Mouse (Mus musculus): Measurements from ENCODE around the gene Zfp874a. TPM values are rescaled to one million over a fixed set of nuclear protein-coding genes. Genes with fewer than 3 reads are reported as not detected.

Gene Zfp874a
- total RNA-seq (2023): 10 to 100 TPM; 12.4 to 14.4 TPM

DNA sequence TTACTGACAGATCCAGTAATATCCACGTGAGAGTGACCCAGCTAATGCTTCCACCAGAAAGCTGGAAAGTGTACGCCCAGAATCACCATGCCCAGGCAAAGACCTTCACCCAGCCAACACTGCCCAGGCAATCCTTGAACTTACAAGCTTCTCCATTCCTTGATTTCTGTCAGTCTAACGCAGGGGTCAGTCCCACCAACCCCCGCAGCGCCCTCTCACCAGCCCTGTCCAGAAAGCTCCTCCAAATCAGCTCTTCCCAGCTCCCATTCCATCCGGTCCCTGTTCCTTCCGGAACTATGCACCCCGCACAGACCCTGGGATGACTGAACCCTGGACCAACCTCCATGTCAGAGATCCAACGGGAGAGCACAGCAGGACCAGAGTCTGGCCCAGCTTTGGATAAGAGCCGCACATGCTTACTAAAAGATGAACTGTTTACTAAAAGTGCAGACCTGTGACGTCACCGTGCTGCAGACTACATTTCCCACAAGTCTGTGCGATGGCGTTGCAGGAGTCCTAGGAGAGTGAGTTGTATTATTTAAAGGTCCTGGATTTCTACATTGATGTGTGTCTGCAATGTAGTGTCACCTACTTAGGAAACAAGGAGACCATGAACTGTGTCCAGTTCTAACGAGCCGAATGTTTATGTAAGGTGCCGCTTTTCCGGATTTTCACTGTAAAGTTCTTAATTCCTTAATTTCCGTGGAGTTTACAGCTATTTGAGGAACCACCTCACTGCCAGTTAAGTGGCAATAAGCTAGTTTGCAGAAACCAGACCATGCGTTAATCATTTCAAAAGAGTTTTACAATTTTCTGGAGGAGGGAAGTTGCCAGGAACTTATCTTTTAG, at the start of gene Zfp874a:
Zfp874a (minus strand) TSS at position 453 of the 849 bp plus-strand sequence.

GRCm38 (mm10) chr13:67500084-67500719, 48.8 kb upstream of the Zfp874a start, which contains the start of gene Zfp58:
Zfp58 (minus strand) TSS chr13:67500555.

GRCm38 (mm10) chr13:67483625-67484423, 32.4 kb upstream of the Zfp874a start, which contains the start of gene Zfp874b:
Zfp874b (minus strand) TSS chr13:67484258.

DNA sequence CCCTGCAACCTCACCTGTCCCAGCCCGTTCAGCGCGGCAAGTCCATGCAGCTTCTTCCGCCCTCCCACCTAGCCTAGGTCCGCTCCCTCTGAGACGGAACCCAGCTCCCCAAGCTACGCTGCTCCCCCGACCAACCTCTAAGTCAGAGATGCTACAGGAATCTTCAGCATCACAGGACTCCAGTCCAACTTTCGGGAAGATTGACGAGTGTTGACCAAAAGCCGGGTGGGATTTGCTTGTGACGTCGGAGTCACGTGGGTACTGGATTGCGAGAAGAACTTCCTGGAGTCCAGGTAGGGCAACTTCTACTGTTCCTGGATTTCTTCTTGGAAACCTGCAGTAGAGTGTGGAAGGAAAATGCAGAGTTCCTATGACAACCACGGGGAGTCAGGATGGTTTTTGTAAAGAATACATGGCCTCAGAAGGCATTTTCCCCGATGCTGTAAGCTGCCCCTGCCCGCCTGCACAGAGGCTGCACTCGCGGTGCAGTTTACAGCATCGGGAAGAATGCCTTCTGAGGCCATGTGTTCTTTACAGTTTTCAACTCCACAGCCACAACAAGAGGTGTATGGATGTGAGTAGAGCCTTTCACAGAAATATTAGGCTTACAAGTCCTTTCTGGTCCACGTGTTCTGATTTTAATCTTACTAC, 30.1 kb downstream of the Zfp874a start, which contains the start of gene Zfp459:
Zfp459 (minus strand) TSS at position 212 of the 651 bp plus-strand sequence.

GRCm38 (mm10) chr13:67399183-67399903, 52.1 kb downstream of the Zfp874a start, which contains the start of gene Zfp429:
Zfp429 (minus strand) TSS chr13:67399819.

DNA sequence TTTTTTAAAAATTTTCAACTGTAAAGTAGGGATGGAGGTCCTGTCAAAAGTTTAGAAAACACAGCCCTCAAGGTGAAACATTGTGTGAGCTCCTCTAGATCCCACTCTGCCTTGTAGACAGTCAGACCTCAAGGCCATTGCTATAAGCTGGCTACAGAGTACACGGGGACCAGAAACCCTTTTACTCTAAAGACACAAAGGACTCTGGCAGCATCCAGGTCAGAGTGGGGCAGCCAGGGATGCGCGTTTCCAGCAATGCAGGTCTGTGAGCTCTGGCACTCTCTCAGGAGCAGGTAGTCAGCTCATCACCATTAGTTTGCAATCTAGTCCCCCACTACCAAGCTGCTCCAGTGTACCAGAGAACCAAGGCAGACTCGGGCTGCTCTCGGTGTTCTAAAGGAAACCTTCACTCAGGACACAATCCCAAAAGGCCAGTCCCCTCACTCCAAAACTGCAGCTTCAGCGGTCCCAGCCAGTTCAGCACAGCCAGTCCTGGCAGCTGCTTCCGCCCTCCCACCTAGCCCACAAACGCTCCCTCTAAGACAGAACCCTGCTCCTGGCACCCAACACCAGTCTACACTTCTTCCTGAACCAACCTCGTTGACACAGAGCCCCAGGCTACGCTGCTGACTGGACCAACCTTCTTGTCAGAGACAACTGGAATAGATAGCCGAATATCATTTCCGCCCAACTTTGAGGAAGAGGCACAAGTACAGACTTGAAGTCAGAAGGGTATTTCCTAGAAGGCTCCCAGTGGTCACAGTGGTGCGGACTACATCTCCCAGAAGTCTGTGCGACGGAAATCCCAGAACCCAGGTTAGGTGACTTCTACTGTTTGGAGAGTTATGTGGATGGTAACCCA, 76.1 kb downstream of the Zfp874a start, which contains the start of the genes Gm28041 and Zfp456:
Gm28041 (minus strand) TSS at position 684 of the 862 bp plus-strand sequence.
Zfp456 (minus strand) TSS at position 761 of the 862 bp plus-strand sequence.

Other genes starting within 250 kb of the Zfp874a start
- 1 to 10 TPM; 2.8 to 5.4 TPM for gene Zfp458, start 173.2 kb downstream of the Zfp874a start, total RNA-seq (2023)
- gene Zfp457, start 145.1 kb downstream of the Zfp874a start, total RNA-seq (2023): 1 to 10 TPM; 2.9 to 5.3 TPM
- 10 to 100 TPM; 16.4 to 18.8 TPM for gene Zfp595, start 119.1 kb downstream of the Zfp874a start, total RNA-seq (2023)
- 1 to 10 TPM; 4.1 to 6.4 TPM for gene Gm28044, start 91.1 kb downstream of the Zfp874a start, total RNA-seq (2023)
- gene Zfp953, start 91.0 kb downstream of the Zfp874a start, total RNA-seq (2023): 10 to 100 TPM in 1 of 2 experiments, 1 to 10 TPM in 1; 8.2 to 10.7 TPM
- 1 to 10 TPM in 1 of 2 experiments, not detected in 1; 2.4 TPM for gene Gm28041, start 75.9 kb downstream of the Zfp874a start, total RNA-seq (2023)
- 10 to 100 TPM in 1 of 2 experiments, 1 to 10 TPM in 1; 7.7 to 12.5 TPM for gene Zfp456, start 75.8 kb downstream of the Zfp874a start, total RNA-seq (2023)
- gene Zfp429, start 51.8 kb downstream of the Zfp874a start, total RNA-seq (2023): 10 to 100 TPM; 10.1 to 12.5 TPM
- 1 to 10 TPM; 3.1 to 3.3 TPM for gene Zfp459, start 30.2 kb downstream of the Zfp874a start, total RNA-seq (2023)
- 10 to 100 TPM; 17.1 to 18.3 TPM for gene Zfp874b, start 32.6 kb upstream of the Zfp874a start, total RNA-seq (2023)
- gene Zfp58, start 48.9 kb upstream of the Zfp874a start, total RNA-seq (2023): 10 to 100 TPM; 12.6 to 13.9 TPM
- not detected for gene Gm26965, start 74.5 kb upstream of the Zfp874a start, total RNA-seq (2023)
- 10 to 100 TPM; 23.3 to 25.2 TPM for gene Zfp87, start 74.6 kb upstream of the Zfp874a start, total RNA-seq (2023)
- gene Zfp748, start 102.2 kb upstream of the Zfp874a start, total RNA-seq (2023): 1 to 10 TPM; 8.6 to 9.3 TPM
- gene Zfp729b, start 158.1 kb upstream of the Zfp874a start, total RNA-seq (2023): 10 to 100 TPM; 15.6 to 15.8 TPM
- gene Gm49345, start 186.1 kb upstream of the Zfp874a start, total RNA-seq (2023): 1 to 10 TPM; 3.3 to 8.8 TPM
- 10 to 100 TPM; 12.3 to 15.7 TPM for gene Zfp729a, start 186.2 kb upstream of the Zfp874a start, total RNA-seq (2023)
- 10 to 100 TPM; 14.2 to 16.6 TPM for gene Zfp738, start 235.4 kb upstream of the Zfp874a start, total RNA-seq (2023)

All from T-cell, adult 66 days (primary cell).